Mouse (Mus musculus) fat pad, adult 2 months (tissue): ENCODE measurements around the gene Slfnl1.

ENCODE experiments used
- DNase-seq: peaks from one replicate; pipeline ENCODE4 v3.0.0-alpha.2; 2011; ENCODE audit warnings: low read depth, low spot score; ENCODE audit errors: extremely low read depth

The Slfnl1 gene

DNA sequence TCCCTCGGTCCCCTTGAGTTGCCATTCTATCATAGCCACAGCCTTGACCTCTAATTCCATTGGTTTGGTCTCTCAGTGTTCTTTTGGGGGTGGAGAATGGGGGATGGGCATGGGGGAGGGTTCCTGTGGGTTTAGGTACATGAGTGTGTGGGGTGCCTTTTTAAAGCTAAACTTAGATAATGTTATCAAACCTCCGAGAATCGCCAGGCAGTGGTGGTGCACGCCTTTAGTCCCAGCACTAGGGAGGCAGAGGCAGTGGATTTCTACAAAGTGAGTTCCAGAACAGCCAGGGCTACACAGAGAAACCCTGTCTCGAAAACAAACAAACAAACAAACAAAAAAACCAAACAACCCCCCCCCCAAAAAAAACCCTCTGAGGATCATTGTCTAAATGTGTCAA, 48.9 kb downstream of the Slfnl1 start:
- no peak for DNase-seq

DNA sequence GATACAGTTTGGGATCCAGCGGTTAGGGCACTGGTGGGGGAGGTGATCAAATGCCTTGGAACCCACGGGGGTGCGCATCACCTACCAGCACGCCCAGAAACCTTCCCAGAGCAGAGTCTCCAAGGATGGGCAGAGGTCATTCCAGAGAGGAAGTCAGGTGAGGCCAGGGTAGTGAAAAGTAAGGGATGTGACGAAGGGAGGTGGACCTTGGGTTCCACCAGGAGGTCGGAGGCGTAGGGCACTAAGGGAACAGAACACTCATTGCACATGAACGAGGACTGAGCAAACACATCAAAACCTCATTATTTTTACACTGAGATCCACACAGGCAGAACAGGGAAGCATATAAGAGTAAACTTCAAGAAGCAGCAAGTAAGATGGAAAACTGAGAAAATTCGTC, 49.7 kb downstream of the Slfnl1 start:
- DNase-seq, result no peak
